Mouse (Mus musculus): ENCODE measurements around the gene Med9.

Med9 gene

GRCm38 (mm10) chr11:60003811-60004210 lies 55.8 kb downstream of the Med9 start:
- no peak for DNase-seq

- DNase-seq, result no peak
These were observed 56.7 kb downstream of the Med9 start for GRCm38 (mm10) chr11:60004716-60005115.

DNA sequence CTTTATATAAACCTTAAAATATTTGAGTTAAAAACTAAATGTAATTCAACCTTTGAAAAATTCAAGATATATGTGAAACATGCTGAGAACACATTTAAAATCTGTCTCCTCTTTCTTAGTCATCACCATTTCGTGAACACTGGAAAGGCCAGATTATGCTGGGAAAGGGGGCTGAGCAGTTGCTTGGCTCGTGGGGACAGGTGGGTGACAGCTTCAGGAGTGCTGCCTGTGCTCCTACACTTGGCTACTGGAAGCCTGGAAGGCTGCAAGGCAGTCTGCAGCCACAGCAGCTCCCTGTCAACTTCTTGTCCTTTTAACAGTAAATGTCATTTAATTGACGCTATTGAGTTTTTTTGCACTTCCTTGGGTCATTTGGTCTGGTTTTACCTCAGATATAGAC lies 57.9 kb downstream of the Med9 start:
- DNase-seq, result no peak

DNA sequence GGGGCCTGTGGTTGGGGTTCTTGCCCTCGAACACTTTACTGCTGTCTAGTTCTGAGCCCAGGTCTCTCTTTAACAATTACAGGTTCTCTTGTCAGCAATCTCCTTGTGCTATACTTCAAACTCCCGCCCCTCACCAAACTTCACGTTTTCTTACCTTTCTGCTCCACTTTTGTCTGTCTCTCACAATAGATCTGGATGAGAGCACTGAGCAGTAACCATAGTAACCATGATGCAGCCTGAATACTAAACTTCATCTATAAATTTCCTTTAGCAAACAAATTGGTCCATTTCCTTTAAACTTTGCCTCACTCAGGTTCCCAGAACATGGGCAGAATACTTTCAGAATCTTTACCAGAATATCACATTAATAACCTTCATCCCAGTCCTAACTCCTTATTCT lies 61.4 kb downstream of the Med9 start:
- no peak for DNase-seq

DNA sequence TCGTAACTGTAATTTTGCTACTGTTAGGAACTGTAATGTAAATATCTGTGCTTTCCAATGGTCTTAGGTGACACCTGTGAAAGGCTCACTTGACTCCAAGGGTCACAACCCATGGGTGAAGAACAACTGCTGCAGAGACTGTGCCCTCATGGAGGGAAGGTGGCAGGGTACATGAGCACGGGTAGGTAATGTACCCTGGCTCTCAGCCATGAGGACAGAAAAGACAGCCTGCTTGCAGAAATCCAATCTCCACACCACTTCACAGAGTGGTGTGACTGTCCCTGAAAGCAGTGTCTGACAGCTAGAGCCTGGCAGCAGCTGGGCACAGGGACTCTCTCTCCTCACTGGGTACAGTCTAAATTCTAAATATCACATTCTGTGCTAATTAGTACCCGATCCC lies 63.5 kb downstream of the Med9 start:
- no peak for DNase-seq
